Mouse (Mus musculus): Measurements from ENCODE around the gene Gm12886. TPM values are rescaled to one million over a fixed set of nuclear protein-coding genes. Genes with fewer than 3 reads are reported as not detected.

Gene Gm12886
- not detected in 2 replicates for polyA plus RNA-seq (2012)

DNA sequence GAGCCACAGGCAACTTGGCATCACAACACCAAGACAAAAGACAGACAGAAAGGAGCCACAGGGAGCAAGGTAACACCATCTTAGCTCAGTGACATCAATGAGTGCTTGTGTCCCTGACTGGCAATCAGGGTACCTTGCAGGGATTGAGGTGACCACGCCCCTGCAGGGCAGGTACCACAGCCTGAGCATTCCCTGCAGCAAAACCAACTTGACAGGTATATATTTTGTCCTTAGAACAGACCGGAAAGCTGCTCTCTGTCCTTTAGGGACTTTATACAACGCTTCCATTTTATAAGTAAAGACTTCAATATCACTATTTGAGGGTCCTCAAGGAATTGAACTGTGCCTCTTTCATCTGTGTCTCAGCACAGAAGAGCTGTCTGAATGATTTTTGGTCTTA lies at the start of gene Gm12886:
Gene Gm12886 (minus strand): TSS at position 101 of the 400 bp plus-strand sequence.
- Histone ChIP-seq H3K27me3 (ENCODE audit: control insufficient read depth) (no peaks in the 10 kb centered on the region), H3K9me3 (ENCODE audit: control insufficient read depth, low read length) (0 out of 2 replicates have a peak, but pooled peaks cover 5% of the 10 kb centered on the region), H3K36me3 (ENCODE audit: control insufficient read depth) (no peaks in the 10 kb centered on the region), H3K4me1 (ENCODE audit: control insufficient read depth) (no peaks in the 10 kb centered on the region), H3K4me3 (replicated peaks) (no peak within 1 kb of the TSS)
- no peak for TF ChIP-seq TAL1 (IDR thresholded peaks at IDR 0.05; ENCODE audit: low read length)
- TF ChIP-seq GATA1 (IDR thresholded peaks at IDR 0.05; ENCODE audit: low read length) = no peak

Other genes with a start within 250 kb of the Gm12886 start
- 0.20 TPM in 2 replicates for gene Rlf, start 208.0 kb downstream of the Gm12886 start, polyA plus RNA-seq (2012)
- not detected in 2 replicates for gene Gm12888, start 98.2 kb downstream of the Gm12886 start, polyA plus RNA-seq (2012)
- gene Gm12887, start 199.0 kb upstream of the Gm12886 start, polyA plus RNA-seq (2012) = not detected in 2 replicates